ENCODE assay signal across 9 mouse cellular contexts in the genomic region with DNA sequence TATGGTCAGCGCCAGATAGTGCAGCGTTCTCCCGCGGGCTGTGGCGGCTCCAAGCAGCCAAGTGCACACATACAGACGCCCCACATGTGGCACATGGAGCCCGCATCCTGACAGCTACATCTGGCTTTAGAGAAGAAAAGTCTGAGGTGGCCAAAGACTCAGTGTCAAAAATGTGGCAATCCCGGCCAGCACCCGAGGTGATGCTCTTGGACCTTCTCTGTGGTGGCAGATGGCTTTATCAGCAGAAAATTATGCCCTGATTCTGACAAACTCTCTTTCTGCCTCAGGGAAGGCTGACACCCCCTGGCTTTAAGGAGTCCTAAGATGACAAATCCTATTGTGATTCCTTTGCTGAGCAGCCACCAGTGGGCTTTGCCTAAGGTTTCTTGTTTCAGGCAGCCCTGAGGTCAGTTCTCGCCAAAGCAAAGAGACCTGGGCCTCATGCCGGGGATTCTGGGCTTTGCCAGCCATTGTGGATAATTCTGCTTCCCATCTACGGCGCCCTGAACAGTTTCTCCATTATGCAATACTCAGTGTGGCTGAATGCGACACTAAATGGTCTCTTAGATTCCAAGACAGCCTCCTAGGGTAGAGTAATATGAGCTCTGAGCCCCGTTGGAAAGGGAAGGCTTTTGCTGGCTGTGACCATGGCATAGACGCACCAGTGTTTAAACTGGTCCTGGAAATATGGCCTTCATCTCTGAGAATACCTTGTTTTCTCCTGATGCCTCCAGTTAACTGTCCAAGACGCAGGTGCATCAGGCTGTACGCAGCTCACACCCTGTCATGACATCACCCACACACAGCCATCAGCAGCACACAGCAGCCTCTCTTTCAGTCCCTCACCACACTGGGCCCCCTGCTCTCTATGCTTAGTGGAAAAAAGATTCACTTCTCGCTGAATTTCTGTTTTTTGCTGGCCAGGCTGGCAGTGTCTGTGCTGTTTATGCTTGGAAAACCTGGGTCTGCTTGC.
A peak's percentile ranks its signal among the peaks of the same experiment; 100 is the strongest.
DNase-seq lines count a peak whose midpoint lies in the region; ATAC-seq and TF ChIP-seq lines count a peak whose summit lies in the region.
"Had no signal": no experiment of that assay in that cellular context is flagged by ENCODE, and none has a peak within 500 bp of the region (broad histone marks: within the 10 kb centered on the region; RNA-seq: fewer than 3 reads in every experiment).

No protein-coding gene starts in this region.

- H3K9me3 ChIP-seq in heart, embryonic 11.5 days (replicated peaks; ENCODE audit: control insufficient read depth, low read length), result no peaks in the 10 kb centered on the region
- H3K9me3 ChIP-seq in midbrain, embryonic 10.5 days (replicated peaks), result no peaks in the 10 kb centered on the region
- H3K9me3 ChIP-seq in midbrain, embryonic 15.5 days, result no peaks in the 10 kb centered on the region
- H3K9me3 ChIP-seq in heart, embryonic 15.5 days (replicated peaks), result no peaks in the 10 kb centered on the region
- H3K9me3 ChIP-seq in midbrain, postnatal 0 days (ENCODE audit: low read length), result no peaks in the 10 kb centered on the region
- H3K9me3 ChIP-seq: megakaryocyte, embryonic 14.5 days had no signal

- WGBS in heart, embryonic 11.5 days (ENCODE audit: insufficient replicate concordance), result 66% methylated on average over 19 of the region's 19 CpGs
- 73% methylated on average over 19 of the region's 19 CpGs for WGBS in midbrain, embryonic 10.5 days
- 57% methylated on average over 19 of the region's 19 CpGs for WGBS in midbrain, embryonic 15.5 days
- WGBS in heart, embryonic 15.5 days, result 71% methylated on average over 19 of the region's 19 CpGs
- 60% methylated on average over 19 of the region's 19 CpGs for WGBS in midbrain, postnatal 0 days

- no peaks in the 10 kb centered on the region for H3K36me3 ChIP-seq in heart, embryonic 11.5 days (ENCODE audit: control insufficient read depth, insufficient read depth, low read length)
- no peaks in the 10 kb centered on the region for H3K36me3 ChIP-seq in midbrain, embryonic 10.5 days
- no peaks in the 10 kb centered on the region for H3K36me3 ChIP-seq in midbrain, embryonic 15.5 days (replicated peaks)
- H3K36me3 ChIP-seq in heart, embryonic 15.5 days, result no peaks in the 10 kb centered on the region
- no peaks in the 10 kb centered on the region for H3K36me3 ChIP-seq in midbrain, postnatal 0 days (ENCODE audit: insufficient read depth, low read length)

- H3K27ac ChIP-seq in heart, embryonic 11.5 days (ENCODE audit: low read depth, low read length), result no peak overlapping the region
- 0 out of 2 replicates have a peak overlapping the region, but pooled peaks have one; percentile 28 for H3K27ac ChIP-seq in midbrain, embryonic 10.5 days (replicated peaks)
- no peak overlapping the region for H3K27ac ChIP-seq in midbrain, embryonic 15.5 days
- no peak overlapping the region for H3K27ac ChIP-seq in heart, embryonic 15.5 days
- H3K27ac ChIP-seq in midbrain, postnatal 0 days (ENCODE audit: low read depth, low read length), result no peak overlapping the region

- H3K4me2 ChIP-seq in heart, embryonic 11.5 days, result no peak overlapping the region
- H3K4me2 ChIP-seq in midbrain, embryonic 15.5 days, result no peak overlapping the region
- H3K4me2 ChIP-seq in heart, embryonic 15.5 days, result no peak overlapping the region
- no peak overlapping the region for H3K4me2 ChIP-seq in midbrain, postnatal 0 days (ENCODE audit: low read depth, low read length, poor library complexity, severe bottlenecking)

- TF ChIP-seq CTCF in midbrain, postnatal 0 days (IDR thresholded peaks at IDR 0.05), result no peak

- no peaks in the 10 kb centered on the region for H3K4me1 ChIP-seq in heart, embryonic 11.5 days (ENCODE audit: control insufficient read depth, insufficient read depth, low read length)
- peaks cover 14% of the 10 kb centered on the region for H3K4me1 ChIP-seq in midbrain, embryonic 10.5 days
- H3K4me1 ChIP-seq in midbrain, embryonic 15.5 days, result no peaks in the 10 kb centered on the region
- H3K4me1 ChIP-seq in heart, embryonic 15.5 days (replicated peaks), result no peaks in the 10 kb centered on the region
- H3K4me1 ChIP-seq in midbrain, postnatal 0 days (ENCODE audit: insufficient read depth, low read length), result no peaks in the 10 kb centered on the region

- no peak for ATAC-seq in heart, embryonic 11.5 days (replicated peaks; ENCODE audit: insufficient number of reproducible peaks, low FRiP score, low TSS enrichment)
- ATAC-seq in midbrain, embryonic 15.5 days (replicated peaks), result no peak
- 0 out of 2 replicates have a peak, but pooled peaks have one; percentile 31 for ATAC-seq in heart, embryonic 15.5 days (replicated peaks; ENCODE audit: insufficient number of reproducible peaks, insufficient read depth, low FRiP score, low read depth)
- ATAC-seq in midbrain, postnatal 0 days (ENCODE audit: low FRiP score), result peak; percentile 44; the same call in 1 of the 2 replicates

- DNase-seq in heart, adult 11 months, result peak; percentile 95
- peak; percentile 20 for DNase-seq in midbrain, embryonic 10.5 days (ENCODE audit: low spot score)
- peak; percentile 5 for DNase-seq in midbrain, postnatal 0 days (ENCODE audit: low spot score)
- no peak for DNase-seq in kidney, adult 9 months
- DNase-seq in thymus, postnatal 14 days, result no peak

- H3K27me3 ChIP-seq in heart, embryonic 11.5 days (ENCODE audit: control insufficient read depth, insufficient read depth, low read length), result no peaks in the 10 kb centered on the region
- no peaks in the 10 kb centered on the region for H3K27me3 ChIP-seq in midbrain, embryonic 10.5 days (ENCODE audit: low read depth, poor library complexity, severe bottlenecking)
- H3K27me3 ChIP-seq in midbrain, embryonic 15.5 days (replicated peaks), result no peaks in the 10 kb centered on the region
- H3K27me3 ChIP-seq in heart, embryonic 15.5 days, result no peaks in the 10 kb centered on the region
- H3K27me3 ChIP-seq in midbrain, postnatal 0 days (ENCODE audit: insufficient read depth, low read length), result no peaks in the 10 kb centered on the region
- H3K27me3 ChIP-seq: megakaryocyte, embryonic 14.5 days had no signal

- no peak overlapping the region for H3K9ac ChIP-seq in heart, embryonic 11.5 days (ENCODE audit: low read depth, low read length)
- H3K9ac ChIP-seq in midbrain, embryonic 15.5 days, result no peak overlapping the region
- H3K9ac ChIP-seq in heart, embryonic 15.5 days, result no peak overlapping the region
- H3K9ac ChIP-seq in midbrain, postnatal 0 days (replicated peaks; ENCODE audit: low read length, poor library complexity, severe bottlenecking), result no peak overlapping the region

- H3K4me3 ChIP-seq in heart, embryonic 11.5 days (ENCODE audit: low read depth, low read length), result no peak overlapping the region
- no peak overlapping the region for H3K4me3 ChIP-seq in midbrain, embryonic 10.5 days
- H3K4me3 ChIP-seq in midbrain, embryonic 15.5 days, result no peak overlapping the region
- no peak overlapping the region for H3K4me3 ChIP-seq in heart, embryonic 15.5 days
- no peak overlapping the region for H3K4me3 ChIP-seq in midbrain, postnatal 0 days (ENCODE audit: low read depth, low read length)
- H3K4me3 ChIP-seq: megakaryocyte, embryonic 14.5 days had no signal

Comparison
In these comparisons a context has a peak if more than half of its experiments do, and no peak if none do; other contexts are left out.
1. ATAC-seq: peak in heart, embryonic 15.5 days (single experiment) and midbrain, postnatal 0 days (single experiment); none in heart, embryonic 11.5 days (single experiment) and midbrain, embryonic 15.5 days (single experiment).
2. DNase-seq: peak in heart, adult 11 months (single experiment), midbrain, embryonic 10.5 days (single experiment) and midbrain, postnatal 0 days (single experiment); none in kidney, adult 9 months (single experiment) and thymus, postnatal 14 days (single experiment).